Mouse (Mus musculus) MEL (cell line): ENCODE data around the gene Ucn3. TPM values are rescaled to one million over a fixed set of nuclear protein-coding genes. Genes with fewer than 3 reads are reported as not detected.

Source experiments
- DNase-seq: peaks from one replicate; pipeline ENCODE4 v3.0.0; 2011; ENCODE audit warnings: low read depth, low spot score
- H3K27ac ChIP-seq: 2 replicates; pipeline ENCODE4 v1.5.1; 2012; ENCODE audit warnings: low read depth, mild to moderate bottlenecking, control low read depth, low read length, moderate library complexity; ENCODE audit not compliant: control insufficient read depth
- H3K27me3 ChIP-seq, 2 experiments: fragments of 150-350 bp in 1 of 2; sonication (generic) in 1 of 2; 2 replicates each; pipeline ENCODE4 v1.6.1; 2012; ENCODE audit warnings: low read length in 2 of 2, mild to moderate bottlenecking in 2 of 2, improper control_type of control experiment in 1 of 2, moderate library complexity in 1 of 2; ENCODE audit not compliant: insufficient read depth in 2 of 2, control insufficient read depth in 1 of 2
- H3K36me3 ChIP-seq, 2 experiments: 2 replicates each; pipeline ENCODE4 v1.6.1; 2012 to 2014; ENCODE audit warnings: low read length in 2 of 2, improper control_type of control experiment in 1 of 2, inconsistent platforms in 1 of 2, mild to moderate bottlenecking in 1 of 2; ENCODE audit not compliant: insufficient read depth in 2 of 2, control insufficient read depth in 1 of 2
- H3K4me1 ChIP-seq, 2 experiments: fragments of 150-350 bp in 1 of 2; sonication (generic) in 1 of 2; 2 replicates each; pipeline ENCODE4 v1.6.1; 2012; ENCODE audit warnings: low read length in 2 of 2, improper control_type of control experiment in 1 of 2, mild to moderate bottlenecking in 1 of 2; ENCODE audit not compliant: insufficient read depth in 2 of 2, control insufficient read depth in 1 of 2
- H3K4me3 ChIP-seq, 2 experiments: fragments of 150-350 bp in 1 of 2; sonication (generic) in 1 of 2; 2 replicates each; pipeline ENCODE4 v1.5.1; 2012; ENCODE audit warnings: low read depth in 2 of 2, low read length in 2 of 2, mild to moderate bottlenecking in 2 of 2, moderate library complexity in 2 of 2, control low read depth in 1 of 2, improper control_type of control experiment in 1 of 2; ENCODE audit not compliant: control insufficient read depth in 1 of 2, insufficient read depth in 1 of 2
- H3K79me2 ChIP-seq: 2 replicates; pipeline ENCODE4 v1.6.1; 2012; ENCODE audit warnings: mild to moderate bottlenecking, low read length, moderate library complexity; ENCODE audit not compliant: control insufficient read depth, poor library complexity, insufficient read depth
- H3K9ac ChIP-seq: 2 replicates; pipeline ENCODE4 v1.6.1; 2012; ENCODE audit warnings: low read depth, mild to moderate bottlenecking, control low read depth, low read length, moderate library complexity; ENCODE audit not compliant: control insufficient read depth, poor library complexity, severe bottlenecking
- H3K9me3 ChIP-seq: fragments of 150-350 bp; sonication (generic); replicated peaks from 2 replicates; pipeline ENCODE4 v1.6.1; 2012; ENCODE audit warnings: mild to moderate bottlenecking, low read length, improper control_type of control experiment, moderate library complexity; ENCODE audit not compliant: insufficient read depth
- BHLHE40 ChIP-seq: IDR thresholded peaks from 2 replicates; pipeline ENCODE4 v1.6.1; 2012; ENCODE audit warnings: low read depth, mild to moderate bottlenecking, inconsistent platforms, low read length, improper control_type of control experiment, borderline replicate concordance
- CHD1 ChIP-seq: IDR thresholded peaks from 2 replicates; pipeline ENCODE4 v1.6.1; 2012; ENCODE audit warnings: low read depth, mild to moderate bottlenecking, inconsistent platforms, low read length, improper control_type of control experiment
- EP300 ChIP-seq, 2 experiments: IDR thresholded peaks; 2 replicates each; pipeline ENCODE4 v1.6.1; 2011; ENCODE audit warnings: improper control_type of control experiment in 2 of 2, low read length in 2 of 2, low read depth in 1 of 2, mild to moderate bottlenecking in 1 of 2
- ETS1 ChIP-seq: IDR thresholded peaks from 2 replicates; pipeline ENCODE4 v1.6.1; 2012; ENCODE audit warnings: low read depth, mild to moderate bottlenecking, inconsistent platforms, low read length, improper control_type of control experiment, moderate library complexity
- GATA1 ChIP-seq: IDR thresholded peaks from 2 replicates; pipeline ENCODE4 v1.6.1; 2011; ENCODE audit warnings: low read depth, low read length, improper control_type of control experiment
- MAFK ChIP-seq: IDR thresholded peaks from 2 replicates; pipeline ENCODE4 v1.6.1; 2011; ENCODE audit warnings: low read depth, mild to moderate bottlenecking, low read length, improper control_type of control experiment, borderline replicate concordance
- MAX ChIP-seq: IDR thresholded peaks from 2 replicates; pipeline ENCODE4 v1.6.1; 2011; ENCODE audit warnings: low read length, improper control_type of control experiment
- MAZ ChIP-seq: IDR thresholded peaks from 2 replicates; pipeline ENCODE4 v1.6.1; 2012; ENCODE audit warnings: low read depth, mild to moderate bottlenecking, inconsistent platforms, low read length, improper control_type of control experiment
- MYB ChIP-seq: IDR thresholded peaks from 2 replicates; pipeline ENCODE4 v1.6.1; 2011; ENCODE audit warnings: mild to moderate bottlenecking, low read depth, low read length, improper control_type of control experiment
- MYC ChIP-seq: IDR thresholded peaks from 2 replicates; pipeline ENCODE4 v1.6.1; 2011; ENCODE audit warnings: low read depth, mild to moderate bottlenecking, low read length, improper control_type of control experiment, moderate library complexity
- NRF1 ChIP-seq: IDR thresholded peaks from 2 replicates; pipeline ENCODE4 v1.6.1; 2014; ENCODE audit warnings: low read depth, mild to moderate bottlenecking, inconsistent platforms, low read length, improper control_type of control experiment, moderate library complexity; ENCODE audit not compliant: poor library complexity, insufficient read depth, severe bottlenecking
- POLR2A ChIP-seq, 2 experiments: IDR thresholded peaks; 2 replicates each; pipeline ENCODE4 v1.6.1; 2011 to 2012; ENCODE audit warnings: low read length in 2 of 2, mild to moderate bottlenecking in 2 of 2, control low read depth in 1 of 2, improper control_type of control experiment in 1 of 2, low read depth in 1 of 2, moderate library complexity in 1 of 2; ENCODE audit not compliant: control insufficient read depth in 1 of 2, insufficient read depth in 1 of 2, poor library complexity in 1 of 2
- POLR2AphosphoS2 ChIP-seq: IDR thresholded peaks from 2 replicates; pipeline ENCODE4 v1.6.1; 2011; ENCODE audit warnings: low read length, improper control_type of control experiment
- RAD21 ChIP-seq: IDR thresholded peaks from 2 replicates; pipeline ENCODE4 v1.6.1; 2011; ENCODE audit warnings: mild to moderate bottlenecking, low read depth, low read length, improper control_type of control experiment
- RCOR1 ChIP-seq: IDR thresholded peaks from 2 replicates; pipeline ENCODE4 v1.6.1; 2012; ENCODE audit warnings: low read depth, mild to moderate bottlenecking, inconsistent platforms, low read length, improper control_type of control experiment
- SMC3 ChIP-seq: IDR thresholded peaks from 2 replicates; pipeline ENCODE4 v1.6.1; 2011; ENCODE audit warnings: low read depth, low read length, improper control_type of control experiment
- TAL1 ChIP-seq: IDR thresholded peaks from 2 replicates; pipeline ENCODE4 v1.6.1; 2012; ENCODE audit warnings: mild to moderate bottlenecking, inconsistent platforms, low read length, moderate library complexity, mixed read lengths
- TCF12 ChIP-seq: IDR thresholded peaks from 2 replicates; pipeline ENCODE4 v1.6.1; 2014; ENCODE audit warnings: low read depth, mild to moderate bottlenecking, inconsistent platforms, low read length, improper control_type of control experiment, moderate library complexity
- USF1 ChIP-seq: IDR thresholded peaks from 2 replicates; pipeline ENCODE4 v1.6.1; 2014; ENCODE audit warnings: low read depth, mild to moderate bottlenecking, inconsistent platforms, low read length, improper control_type of control experiment, moderate library complexity
- ZC3H11A ChIP-seq: IDR thresholded peaks from 2 replicates; pipeline ENCODE4 v1.6.1; 2012; ENCODE audit warnings: low read depth, mild to moderate bottlenecking, inconsistent platforms, low read length, improper control_type of control experiment
- ZKSCAN1 ChIP-seq: IDR thresholded peaks from 2 replicates; pipeline ENCODE4 v1.6.1; 2012; ENCODE audit warnings: low read depth, mild to moderate bottlenecking, inconsistent platforms, low read length, improper control_type of control experiment, moderate library complexity
- ZNF384 ChIP-seq: IDR thresholded peaks from 2 replicates; pipeline ENCODE4 v1.6.1; 2012; ENCODE audit warnings: low read depth, mild to moderate bottlenecking, inconsistent platforms, low read length, improper control_type of control experiment
- polyA plus RNA-seq, 2 experiments: library from polyadenylated mRNA; stranded (reverse) in 1 of 2; unstranded in 1 of 2; fragments of >175 nt in 1 of 2; fragments of >200 nt in 1 of 2; gene quantifications; 2 replicates each; pipeline versions ENCODE4 v1.2.1 to v1.2.4; 2012; ENCODE audit warnings: low replicate concordance in 2 of 2, low read depth in 1 of 2; ENCODE audit not compliant: insufficient read length in 2 of 2, insufficient read depth in 1 of 2, missing spikeins in 1 of 2
- total RNA-seq: library from RNA; depleted of rRNA; stranded (reverse); fragments of 300-350 nt; gene quantifications from 2 replicates; pipeline ENCODE4 v1.2.3, GENCODE M21; 2012

Gene Ucn3
- total and polyA plus RNA-seq, 3 experiments: not detected

DNA sequence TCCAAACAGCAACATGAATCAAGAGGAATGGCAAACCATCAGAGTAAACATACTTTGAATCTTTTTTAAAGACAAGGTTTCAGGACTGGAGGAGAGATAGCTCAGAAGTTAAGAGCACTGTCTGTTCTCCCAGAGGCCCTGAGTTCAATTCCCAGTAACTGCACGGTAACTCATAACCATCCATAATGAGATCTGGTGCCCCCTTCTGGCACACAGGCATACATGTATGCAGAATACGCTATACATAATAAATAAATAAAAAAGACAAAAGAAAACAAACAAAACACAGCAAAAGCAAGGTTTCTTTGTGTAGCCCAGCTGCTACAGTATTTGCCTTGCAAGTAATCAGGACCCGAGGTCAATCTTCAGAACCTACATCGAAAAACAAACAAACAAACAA is 4.3 kb upstream of the Ucn3 start (continued):
- TF ChIP-seq CHD1: no peak
- no peak for TF ChIP-seq ZKSCAN1
- peak; percentile 61 for TF ChIP-seq SMC3
- no peak for TF ChIP-seq ETS1
- peak; percentile 30 for TF ChIP-seq RAD21
- no peak for TF ChIP-seq MYB
- TF ChIP-seq BHLHE40: no peak
- TF ChIP-seq EP300 (IDR thresholded peaks at IDR 0.05; ENCODE audit: low read depth in 1 of 2, low read length in 2 of 2): no peak

DNA sequence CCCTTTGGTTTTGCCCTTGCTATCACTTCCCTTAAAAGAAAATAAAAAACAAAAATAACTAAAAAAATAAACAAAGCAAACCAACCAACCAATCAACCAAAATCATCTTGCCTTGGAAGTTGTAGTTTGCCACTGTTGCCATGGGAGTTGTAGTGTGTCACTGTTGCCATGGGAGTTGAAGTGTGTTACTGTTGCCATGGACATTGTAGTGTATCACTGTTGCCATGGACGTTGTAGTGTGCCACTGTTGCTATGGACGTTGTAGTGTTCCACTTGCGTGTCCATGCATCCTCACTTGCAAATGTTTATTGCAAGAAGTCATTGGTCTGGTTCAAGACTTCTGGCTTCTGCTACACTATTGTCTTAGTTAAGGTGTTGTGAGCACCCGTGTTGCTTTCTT is 2.1 kb upstream of the Ucn3 start:
- no peak for TF ChIP-seq MAZ
- TF ChIP-seq TAL1: no peak
- TF ChIP-seq MYC: no peak
- TF ChIP-seq RCOR1: no peak
- no peak for TF ChIP-seq USF1
- TF ChIP-seq EP300 (IDR thresholded peaks at IDR 0.05; ENCODE audit: low read depth in 1 of 2, low read length in 2 of 2): no peak
- no peak for TF ChIP-seq ZC3H11A
- Histone ChIP-seq H3K36me3 (no peaks in the 10 kb centered on the region), H3K4me1 (no peaks in the 10 kb centered on the region), H3K9ac (no peak overlapping the region), H3K27me3 (peaks cover 2 to 8% of the 10 kb centered on the region in 2 experiments; a peak in 2 of 4 replicates), H3K27ac (no peak overlapping the region), H3K79me2 (no peaks in the 10 kb centered on the region), H3K4me3 (no peak overlapping the region), H3K9me3 (no peaks in the 10 kb centered on the region)
- no peak for DNase-seq

DNA sequence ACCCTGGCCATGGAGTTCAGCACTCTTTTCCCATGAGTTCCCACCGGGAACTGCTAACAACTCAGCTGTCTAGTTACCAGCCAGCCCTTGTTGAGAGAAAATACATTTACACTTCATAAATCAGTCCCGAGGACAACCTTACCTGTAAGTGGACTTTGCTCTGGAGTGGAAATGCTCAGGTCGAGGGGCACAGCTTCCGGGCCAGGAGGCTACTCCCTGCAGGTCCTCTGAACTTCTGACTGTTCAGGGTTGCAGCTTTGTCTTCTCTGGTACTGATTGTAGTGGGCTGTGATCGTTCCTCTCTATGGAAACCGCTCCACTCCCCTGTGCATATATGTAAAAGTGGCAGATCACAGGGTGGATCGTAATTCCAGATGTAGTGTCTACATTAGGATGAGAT is 450 bp downstream of the Ucn3 start:
- no peaks in the 10 kb centered on the region for H3K79me2 ChIP-seq
- no peaks in the 10 kb centered on the region for H3K4me1 ChIP-seq
- no peak overlapping the region for H3K9ac ChIP-seq
- peaks cover 2 to 8% of the 10 kb centered on the region in 2 experiments; a peak in 2 of 4 replicates for H3K27me3 ChIP-seq
- H3K4me3 ChIP-seq: no peak overlapping the region
- H3K27ac ChIP-seq: no peak overlapping the region
- no peaks in the 10 kb centered on the region for H3K36me3 ChIP-seq
- no peaks in the 10 kb centered on the region for H3K9me3 ChIP-seq
- DNase-seq: no peak
- no peak for TF ChIP-seq POLR2A (IDR thresholded peaks at IDR 0.05; ENCODE audit: control insufficient read depth in 1 of 2, insufficient read depth in 1 of 2, low read depth in 1 of 2, low read length in 2 of 2, poor library complexity in 1 of 2)
- TF ChIP-seq MAX: no peak
- TF ChIP-seq CHD1: no peak
- no peak for TF ChIP-seq NRF1
- no peak for TF ChIP-seq SMC3
- TF ChIP-seq GATA1: no peak
- TF ChIP-seq ZNF384: no peak
- no peak for TF ChIP-seq POLR2AphosphoS2
- TF ChIP-seq RCOR1: no peak
- TF ChIP-seq MAFK: no peak
- no peak for TF ChIP-seq TCF12
- TF ChIP-seq MYB: no peak
- TF ChIP-seq, all 39 proteins: peak for 0
